Mouse (Mus musculus): ENCODE measurements around the gene Slc16a14.

DNA sequence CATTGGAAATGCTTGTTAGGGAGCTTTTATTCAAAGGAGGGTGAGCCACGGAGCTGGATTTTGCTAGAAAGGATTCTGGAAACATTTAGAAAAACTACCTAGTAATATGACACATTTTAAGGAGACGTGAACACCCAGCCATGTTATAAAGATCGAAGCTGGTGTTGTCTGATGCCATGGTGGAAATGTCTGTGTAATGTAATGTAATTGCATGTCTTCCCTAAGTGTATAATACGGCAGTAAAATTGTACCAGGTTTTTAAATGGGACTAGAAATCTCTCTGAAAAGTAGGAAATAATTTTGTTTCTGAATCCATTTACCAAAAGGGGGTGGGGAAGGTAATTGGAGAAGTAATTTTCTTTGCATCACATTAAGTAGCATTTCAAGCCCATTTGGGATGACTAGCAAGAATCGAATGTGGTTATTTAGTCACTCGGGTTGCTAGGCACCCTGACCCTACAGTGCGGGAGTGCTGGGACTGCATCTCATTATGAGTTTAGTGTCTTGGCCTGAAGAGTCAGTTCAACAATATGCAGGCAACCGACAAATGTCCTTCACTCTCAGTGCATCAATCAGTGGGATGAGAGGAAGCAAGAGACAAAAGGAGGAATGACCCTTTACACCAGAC, 24.6 kb downstream of the Slc16a14 start:
- TF ChIP-seq FLI1 (IDR thresholded peaks at IDR 0.05; ENCODE audit: low read length) (no peak), GATA1 (IDR thresholded peaks at IDR 0.05; ENCODE audit: borderline replicate concordance, low read length) (no peak)
